Mouse (Mus musculus) small intestine, adult 2 months (tissue): ENCODE measurements around the gene Hoxc5. TPM values are rescaled to one million over a fixed set of nuclear protein-coding genes. Genes with fewer than 3 reads are reported as not detected.

Experiments used
- H3K27ac ChIP-seq: fragments of 200-500 bp; 2 replicates; pipeline ENCODE4 v1.5.1; 2012; ENCODE audit warnings: low read depth, low read length, control low read depth, inconsistent platforms; ENCODE audit not compliant: insufficient read depth
- H3K27me3 ChIP-seq: fragments of 200-500 bp; 2 replicates; pipeline ENCODE4 v1.6.1; 2012; ENCODE audit warnings: mild to moderate bottlenecking, moderate library complexity, low read length, inconsistent platforms; ENCODE audit not compliant: control insufficient read depth, insufficient read depth
- H3K36me3 ChIP-seq: fragments of 200-500 bp; 2 replicates; pipeline ENCODE4 v1.6.1; 2012; ENCODE audit warnings: mild to moderate bottlenecking, low read length, control low read depth, inconsistent platforms; ENCODE audit not compliant: control insufficient read depth, insufficient read depth
- H3K4me1 ChIP-seq: fragments of 200-500 bp; 2 replicates; pipeline ENCODE4 v1.6.1; 2012; ENCODE audit warnings: low read length, inconsistent platforms, mixed read lengths; ENCODE audit not compliant: control insufficient read depth, insufficient read depth, insufficient read length
- H3K4me3 ChIP-seq: fragments of 200-500 bp; 2 replicates; pipeline ENCODE4 v1.5.1; 2012; ENCODE audit warnings: low read depth, mild to moderate bottlenecking, control low read depth, inconsistent platforms, low read length, moderate library complexity
- CTCF ChIP-seq: fragments of 200-500 bp; IDR thresholded peaks from 2 replicates; pipeline ENCODE4 v1.5.1; 2012; ENCODE audit warnings: low read depth, mild to moderate bottlenecking, control low read depth, inconsistent platforms, low read length, moderate library complexity, mixed read lengths; ENCODE audit not compliant: insufficient replicate concordance, insufficient read length; ENCODE audit errors: extremely low read depth
- POLR2A ChIP-seq: fragments of 200-500 bp; IDR thresholded peaks from 2 replicates; pipeline ENCODE4 v1.6.1; 2012; ENCODE audit warnings: low read depth, mild to moderate bottlenecking, control low read depth, inconsistent platforms, low read length, moderate library complexity
- WGBS: fragments of 180-500 bp; shearing (Covaris S2); methylation state at CpG from one replicate; pipeline ENCODE4 v1.1.7; 2018; 5-methylcytosine and 5-hydroxymethylcytosine counted together
- polyA plus RNA-seq: library from polyadenylated mRNA; depleted of rRNA; stranded (reverse); fragments of >200 nt; gene quantifications from 2 replicates; pipeline ENCODE4 v1.2.3, GENCODE M21; 2012

The Hoxc5 gene
- polyA plus RNA-seq, 1 experiment: 1.7 TPM

GRCm38 (mm10) chr15:102922012-102922362, 45.3 kb upstream of the Hoxc5 start:
- Histone ChIP-seq H3K27me3 (peaks cover 73% of the 10 kb centered on the region), H3K4me3 (no peak overlapping the region), H3K36me3 (no peaks in the 10 kb centered on the region), H3K27ac (no peak overlapping the region), H3K4me1 (peaks cover 2% of the 10 kb centered on the region; the same call in 1 of the 2 replicates)
- under 1% methylated on average over 24 of the region's 24 CpGs for WGBS
- TF ChIP-seq CTCF: no peak
- no peak for TF ChIP-seq POLR2A

GRCm38 (mm10) chr15:102922636-102923500, 44.4 kb upstream of the Hoxc5 start:
- no peak for TF ChIP-seq CTCF
- Histone ChIP-seq H3K27ac (no peak overlapping the region), H3K36me3 (no peaks in the 10 kb centered on the region), H3K4me3 (no peak overlapping the region), H3K4me1 (peaks cover 2% of the 10 kb centered on the region; the same call in 1 of the 2 replicates), H3K27me3 (peaks cover 80% of the 10 kb centered on the region)
- WGBS: 21% methylated on average over 6 of the region's 6 CpGs

- H3K4me3 ChIP-seq: no peak overlapping the region
- H3K4me1 ChIP-seq: no peaks in the 10 kb centered on the region
- TF ChIP-seq CTCF: no peak
- no peak for TF ChIP-seq POLR2A
- no peaks in the 10 kb centered on the region for H3K36me3 ChIP-seq
- peaks cover 75% of the 10 kb centered on the region for H3K27me3 ChIP-seq
- 4% methylated on average over 40 of the region's 40 CpGs for WGBS
- no peak overlapping the region for H3K27ac ChIP-seq
Observed at GRCm38 (mm10) chr15:102927032-102927645, 40.1 kb upstream of the Hoxc5 start.

GRCm38 (mm10) chr15:102931706-102932358, 35.4 kb upstream of the Hoxc5 start:
- TF ChIP-seq POLR2A (no peak), CTCF (no peak)
- Histone ChIP-seq H3K27ac (no peak overlapping the region), H3K4me3 (no peak overlapping the region), H3K4me1 (no peaks in the 10 kb centered on the region), H3K36me3 (no peaks in the 10 kb centered on the region), H3K27me3 (peaks cover 84% of the 10 kb centered on the region)
- 3% methylated on average over 23 of the region's 23 CpGs for WGBS

GRCm38 (mm10) chr15:102934438-102934837, 32.8 kb upstream of the Hoxc5 start:
- Histone ChIP-seq H3K4me3 (no peak overlapping the region), H3K27ac (no peak overlapping the region), H3K27me3 (peaks cover 86% of the 10 kb centered on the region), H3K36me3 (no peaks in the 10 kb centered on the region), H3K4me1 (no peaks in the 10 kb centered on the region)
- no peak for TF ChIP-seq CTCF
- no peak for TF ChIP-seq POLR2A
- WGBS: 7% methylated on average over 12 of the region's 12 CpGs

GRCm38 (mm10) chr15:102934897-102935296, 32.3 kb upstream of the Hoxc5 start:
- 2% methylated on average over 27 of the region's 27 CpGs for WGBS
- no peaks in the 10 kb centered on the region for H3K4me1 ChIP-seq
- peaks cover 90% of the 10 kb centered on the region for H3K27me3 ChIP-seq
- H3K36me3 ChIP-seq: no peaks in the 10 kb centered on the region
- TF ChIP-seq CTCF: no peak
- TF ChIP-seq POLR2A: no peak
- no peak overlapping the region for H3K27ac ChIP-seq
- no peak overlapping the region for H3K4me3 ChIP-seq
